ENCODE assay signal across 27 mouse cellular contexts in genomic region chr17:29319476-29319875, GRCm38 (mm10). TPM values are rescaled to one million over a fixed set of nuclear protein-coding genes. Genes with fewer than 3 reads are reported as not detected.
DNase-seq lines count a peak whose midpoint lies in the region; ATAC-seq and TF ChIP-seq lines count a peak whose summit lies in the region.
"Had no signal": no experiment of that assay in that cellular context is flagged by ENCODE, and none has a peak within 500 bp of the region (broad histone marks: within the 10 kb centered on the region; RNA-seq: fewer than 3 reads in every experiment).

No protein-coding gene starts in this region.

- ATAC-seq in heart, embryonic 12.5 days (ENCODE audit: insufficient number of reproducible peaks, low FRiP score), result no peak
- no peak for ATAC-seq in liver, embryonic 15.5 days (ENCODE audit: insufficient read depth)
- ATAC-seq in liver, embryonic 12.5 days, result no peak
- 0 out of 2 replicates have a peak, but pooled peaks have one; percentile 9 for ATAC-seq in G1E (ENCODE audit: extremely low read depth, insufficient number of reproducible peaks, low FRiP score, poor library complexity, severe bottlenecking)
- no peak for ATAC-seq in forebrain, embryonic 11.5 days (replicated peaks; ENCODE audit: low FRiP score)
- ATAC-seq: forebrain, postnatal 0 days; inflammation-experienced regulatory T-cells, adult 6 months had no signal

- peaks cover 15% of the 10 kb centered on the region for H3K4me1 ChIP-seq in heart, adult 2 months (ENCODE audit: control insufficient read depth, insufficient read depth, low read length)
- peaks cover 40% of the 10 kb centered on the region for H3K4me1 ChIP-seq in heart, embryonic 12.5 days (replicated peaks)
- peaks cover 31% of the 10 kb centered on the region for H3K4me1 ChIP-seq in liver, embryonic 15.5 days (replicated peaks)
- peaks cover 33% of the 10 kb centered on the region for H3K4me1 ChIP-seq in liver, embryonic 12.5 days
- H3K4me1 ChIP-seq in G1E (ENCODE audit: insufficient read depth, low read depth, low read length), result peaks cover 80% of the 10 kb centered on the region
- peaks cover 18% of the 10 kb centered on the region for H3K4me1 ChIP-seq in brown adipose tissue, adult 24 weeks (ENCODE audit: control insufficient read depth, insufficient read depth, insufficient read length, low read length)
- H3K4me1 ChIP-seq in forebrain, embryonic 11.5 days (replicated peaks; ENCODE audit: control insufficient read depth, insufficient read depth, low read length), result no peaks in the 10 kb centered on the region

- H3K9me3 ChIP-seq in heart, embryonic 12.5 days (replicated peaks), result no peaks in the 10 kb centered on the region
- H3K9me3 ChIP-seq in liver, embryonic 15.5 days (replicated peaks), result no peaks in the 10 kb centered on the region
- no peaks in the 10 kb centered on the region for H3K9me3 ChIP-seq in liver, embryonic 12.5 days (replicated peaks)
- peaks cover 2% of the 10 kb centered on the region; the same call in 1 of the 2 replicates for H3K9me3 ChIP-seq in G1E (replicated peaks)
- H3K9me3 ChIP-seq in forebrain, embryonic 11.5 days (ENCODE audit: control insufficient read depth, low read length), result no peaks in the 10 kb centered on the region
- H3K9me3 ChIP-seq: forebrain, embryonic 12.5 days; kidney, embryonic 15.5 days; limb, embryonic 13.5 days had no signal

- intact Hi-C loops in heart, adult 2 months (cut with DNase I), result loop anchor here (5.0 kb wide), 1 partner anchor 42 kb away; no protein-coding TSS in a partner anchor

- H3K4me2 ChIP-seq in heart, embryonic 12.5 days, result no peak overlapping the region
- H3K4me2 ChIP-seq in liver, embryonic 15.5 days, result 0 out of 2 replicates have a peak overlapping the region, but pooled peaks have one; percentile 8
- no peak overlapping the region for H3K4me2 ChIP-seq in liver, embryonic 12.5 days
- H3K4me2 ChIP-seq in forebrain, embryonic 11.5 days (ENCODE audit: low read depth, low read length, severe bottlenecking), result no peak overlapping the region
- H3K4me2 ChIP-seq: forebrain, embryonic 12.5 days; hindbrain, embryonic 14.5 days; kidney, embryonic 15.5 days; limb, embryonic 13.5 days had no signal

- H3K79me2 ChIP-seq in heart, adult 2 months (replicated peaks; ENCODE audit: control insufficient read depth, insufficient read depth, low read length), result no peaks in the 10 kb centered on the region

- H3K4me3 ChIP-seq in heart, adult 2 months, result peak overlapping the region; percentile 26
- no peak overlapping the region for H3K4me3 ChIP-seq in heart, embryonic 12.5 days
- H3K4me3 ChIP-seq in liver, embryonic 15.5 days (replicated peaks), result peak overlapping the region; percentile 25
- H3K4me3 ChIP-seq in liver, embryonic 12.5 days, result no peak overlapping the region
- peak overlapping the region; percentile 71 for H3K4me3 ChIP-seq in G1E (ENCODE audit: low read depth, low read length)
- peak overlapping the region; percentile 25; the same call in 1 of the 2 replicates for H3K4me3 ChIP-seq in brown adipose tissue, adult 24 weeks (ENCODE audit: insufficient read depth, low read depth, low read length)
- H3K4me3 ChIP-seq in forebrain, embryonic 11.5 days (ENCODE audit: low read depth, low read length), result no peak overlapping the region
- H3K4me3 ChIP-seq: erythroblast, embryonic 14.5 days; forebrain, embryonic 12.5 days; kidney, embryonic 15.5 days; layer of hippocampus, adult 2 months; limb, embryonic 13.5 days had no signal

- H3K27ac ChIP-seq in heart, adult 2 months, result peak overlapping the region; percentile 64
- H3K27ac ChIP-seq in heart, embryonic 12.5 days (ENCODE audit: poor library complexity, severe bottlenecking), result no peak overlapping the region
- H3K27ac ChIP-seq in liver, embryonic 15.5 days (replicated peaks), result peak overlapping the region; percentile 46
- H3K27ac ChIP-seq in liver, embryonic 12.5 days, result no peak overlapping the region
- no peak overlapping the region for H3K27ac ChIP-seq in brown adipose tissue, adult 24 weeks (replicated peaks; ENCODE audit: low read depth, low read length)
- H3K27ac ChIP-seq in forebrain, embryonic 11.5 days (ENCODE audit: low read depth, low read length), result no peak overlapping the region
- H3K27ac ChIP-seq: forebrain, embryonic 12.5 days; hindbrain, embryonic 14.5 days; kidney, embryonic 15.5 days; layer of hippocampus, adult 2 months; limb, embryonic 13.5 days; liver, embryonic 14.5 days had no signal

- WGBS in heart, adult 2 months, result 58% methylated on average over 7 of the region's 7 CpGs
- 75% methylated on average over 7 of the region's 7 CpGs for WGBS in heart, embryonic 12.5 days
- WGBS in liver, embryonic 15.5 days (ENCODE audit: insufficient replicate concordance), result 49% methylated on average over 7 of the region's 7 CpGs
- 59% methylated on average over 7 of the region's 7 CpGs for WGBS in liver, embryonic 12.5 days (ENCODE audit: insufficient replicate concordance)
- WGBS in forebrain, embryonic 11.5 days, result 85% methylated on average over 7 of the region's 7 CpGs

- no peak for TF ChIP-seq POLR2A in heart, adult 2 months (IDR thresholded peaks at IDR 0.05; ENCODE audit: insufficient read depth, low read depth, low read length)

- TF ChIP-seq CTCF in heart, adult 2 months (IDR thresholded peaks at IDR 0.05), result no peak
- no peak for TF ChIP-seq CTCF in G1E (IDR thresholded peaks at IDR 0.05; ENCODE audit: low read depth, low read length)

- H3K9ac ChIP-seq in heart, adult 2 months (ENCODE audit: low read depth, low read length), result peak overlapping the region; percentile 67
- H3K9ac ChIP-seq in heart, embryonic 12.5 days, result no peak overlapping the region
- no peak overlapping the region for H3K9ac ChIP-seq in liver, embryonic 15.5 days
- H3K9ac ChIP-seq in liver, embryonic 12.5 days, result no peak overlapping the region
- no peak overlapping the region for H3K9ac ChIP-seq in forebrain, embryonic 11.5 days (ENCODE audit: low read length)
- H3K9ac ChIP-seq: forebrain, embryonic 12.5 days; forebrain, postnatal 0 days; hindbrain, embryonic 14.5 days; kidney, embryonic 15.5 days; liver, embryonic 14.5 days had no signal

- no peak for TF ChIP-seq EP300 in heart, adult 2 months (IDR thresholded peaks at IDR 0.05; ENCODE audit: insufficient read depth, low read depth, low read length)

- no peaks in the 10 kb centered on the region for H3K27me3 ChIP-seq in heart, adult 2 months (ENCODE audit: control insufficient read depth, insufficient read depth, low read length)
- peaks cover 30% of the 10 kb centered on the region for H3K27me3 ChIP-seq in heart, embryonic 12.5 days (replicated peaks)
- H3K27me3 ChIP-seq in liver, embryonic 15.5 days, result peaks cover 43% of the 10 kb centered on the region
- peaks cover 58% of the 10 kb centered on the region for H3K27me3 ChIP-seq in liver, embryonic 12.5 days (replicated peaks)
- peaks cover 21% of the 10 kb centered on the region; the same call in 1 of the 2 replicates for H3K27me3 ChIP-seq in G1E (ENCODE audit: insufficient read depth, low read length)
- peaks cover 24% of the 10 kb centered on the region for H3K27me3 ChIP-seq in forebrain, embryonic 11.5 days (ENCODE audit: control insufficient read depth, insufficient read depth, low read length)

- no peaks in the 10 kb centered on the region for H3K36me3 ChIP-seq in heart, adult 2 months (ENCODE audit: control insufficient read depth, insufficient read depth, low read length)
- no peaks in the 10 kb centered on the region for H3K36me3 ChIP-seq in heart, embryonic 12.5 days
- H3K36me3 ChIP-seq in liver, embryonic 15.5 days (replicated peaks), result no peaks in the 10 kb centered on the region
- no peaks in the 10 kb centered on the region for H3K36me3 ChIP-seq in liver, embryonic 12.5 days
- H3K36me3 ChIP-seq in G1E (replicated peaks), result peaks cover 10% of the 10 kb centered on the region
- H3K36me3 ChIP-seq in forebrain, embryonic 11.5 days (ENCODE audit: control insufficient read depth, insufficient read depth, low read length), result no peaks in the 10 kb centered on the region
- H3K36me3 ChIP-seq: forebrain, embryonic 12.5 days; kidney, embryonic 15.5 days; limb, embryonic 13.5 days had no signal

- no peak for DNase-seq in heart, adult 2 months
- DNase-seq in G1E (ENCODE audit: low spot score), result peak; percentile 45
- DNase-seq in cerebellum, postnatal 14 days, result no peak
- no peak for DNase-seq in forebrain, embryonic 11.5 days (ENCODE audit: low spot score)
- DNase-seq: adrenal gland, postnatal 10 days; cerebellum, adult 11-12 months; cerebellum, adult 9-11 months; forebrain, postnatal 0 days; gastrocnemius, postnatal 10 days; heart, postnatal 4 days; kidney, adult 11 months; kidney, postnatal 36 days; lung, postnatal 4 days; thymus, adult 2 months; thymus, postnatal 4 days had no signal

RNA-seq across cellular contexts. Expression of gene Pi16, which starts 2.0 kb away (rescaled TPM):
- total RNA-seq in heart, adult 2 months (2021), result 10 to 100 TPM; 24.1 to 40.7 TPM
- polyA plus RNA-seq in heart, adult 2 months (2012; rRNA removed), result 63.1 and 73.5 TPM in 2 replicates
- polyA plus RNA-seq in heart, embryonic 12.5 days (2016; fragmentation: Nextera tagmentation; extraction: Ambion mirVana), result 4.0 and 4.5 TPM in 2 replicates
- polyA plus RNA-seq in liver, embryonic 15.5 days (2015; fragmentation: Nextera tagmentation; extraction: Ambion mirVana), result 1.9 and 2.4 TPM in 2 replicates
- 0.37 and 0.59 TPM in 2 replicates for polyA plus RNA-seq in liver, embryonic 12.5 days (2016; fragmentation: Nextera tagmentation; extraction: Ambion mirVana)
- total RNA-seq in G1E (2014; fragmentation: Nextera tagmentation), result 1.7 and 2.5 TPM in 2 replicates
- 5.5 and 5.8 TPM in 2 replicates for total RNA-seq in G1E (2017)
- 7.5 and 7.6 TPM in 2 replicates for polyA plus RNA-seq in G1E (2012)
- polyA plus RNA-seq in brown adipose tissue, adult 24 weeks (2012; ENCODE audit: insufficient read depth, insufficient read length, missing spikeins), result 32.6 and 73.5 TPM in 2 replicates
- 0.59 and 0.72 TPM in 2 replicates for polyA plus RNA-seq in forebrain, embryonic 11.5 days (2014; fragmentation: Nextera tagmentation; extraction: Ambion mirVana)

RNA-seq across cellular contexts. Expression of gene Mtch1, which starts 28.3 kb away (rescaled TPM):
- 100 to 1,000 TPM; 186 to 203 TPM for total RNA-seq in heart, adult 2 months (2021)
- polyA plus RNA-seq in heart, adult 2 months (2012; rRNA removed), result 234 and 293 TPM in 2 replicates
- 317 and 330 TPM in 2 replicates for polyA plus RNA-seq in heart, embryonic 12.5 days (2016; fragmentation: Nextera tagmentation; extraction: Ambion mirVana)
- polyA plus RNA-seq in liver, embryonic 15.5 days (2015; fragmentation: Nextera tagmentation; extraction: Ambion mirVana), result 59.4 and 74.4 TPM in 2 replicates
- polyA plus RNA-seq in liver, embryonic 12.5 days (2016; fragmentation: Nextera tagmentation; extraction: Ambion mirVana), result 107 and 109 TPM in 2 replicates
- total RNA-seq in G1E (2014; fragmentation: Nextera tagmentation) (82.9 and 101 TPM in 2 replicates), G1E (2017) (78.7 and 86.7 TPM in 2 replicates)
- 175 and 181 TPM in 2 replicates for polyA plus RNA-seq in G1E (2012)
- 261 and 305 TPM in 2 replicates for polyA plus RNA-seq in brown adipose tissue, adult 24 weeks (2012; ENCODE audit: insufficient read depth, insufficient read length, missing spikeins)
- polyA plus RNA-seq in forebrain, embryonic 11.5 days (2014; fragmentation: Nextera tagmentation; extraction: Ambion mirVana), result 332 and 420 TPM in 2 replicates

RNA-seq across cellular contexts. Expression of gene Fgd2, which starts 41.2 kb away (rescaled TPM):
- total RNA-seq in heart, adult 2 months (2021), result 1 to 10 TPM; 1.9 to 2.4 TPM
- polyA plus RNA-seq in heart, adult 2 months (2012; rRNA removed), result 5.9 and 9.2 TPM in 2 replicates
- polyA plus RNA-seq in heart, embryonic 12.5 days (2016; fragmentation: Nextera tagmentation; extraction: Ambion mirVana), result 2.0 and 2.1 TPM in 2 replicates
- 6.5 and 8.4 TPM in 2 replicates for polyA plus RNA-seq in liver, embryonic 15.5 days (2015; fragmentation: Nextera tagmentation; extraction: Ambion mirVana)
- polyA plus RNA-seq in liver, embryonic 12.5 days (2016; fragmentation: Nextera tagmentation; extraction: Ambion mirVana), result 5.1 and 5.9 TPM in 2 replicates
- total RNA-seq in G1E (2014; fragmentation: Nextera tagmentation) (not detected in 2 replicates), G1E (2017) (0.41 and 0.60 TPM in 2 replicates)
- 0.08 and 0.22 TPM in 2 replicates for polyA plus RNA-seq in G1E (2012)
- polyA plus RNA-seq in brown adipose tissue, adult 24 weeks (2012; ENCODE audit: insufficient read depth, insufficient read length, missing spikeins), result 2.1 and 3.4 TPM in 2 replicates
- polyA plus RNA-seq in forebrain, embryonic 11.5 days (2014; fragmentation: Nextera tagmentation; extraction: Ambion mirVana), result 2.4 TPM in 2 replicates

RNA-seq across cellular contexts. Expression of gene BC004004, which starts 50.9 kb away (rescaled TPM):
- 100 to 1,000 TPM; 264 to 318 TPM for total RNA-seq in heart, adult 2 months (2021)
- polyA plus RNA-seq in heart, adult 2 months (2012; rRNA removed), result 184 and 264 TPM in 2 replicates
- polyA plus RNA-seq in heart, embryonic 12.5 days (2016; fragmentation: Nextera tagmentation; extraction: Ambion mirVana), result 80.0 and 87.6 TPM in 2 replicates
- 62.7 and 69.9 TPM in 2 replicates for polyA plus RNA-seq in liver, embryonic 15.5 days (2015; fragmentation: Nextera tagmentation; extraction: Ambion mirVana)
- polyA plus RNA-seq in liver, embryonic 12.5 days (2016; fragmentation: Nextera tagmentation; extraction: Ambion mirVana), result 51.5 and 54.6 TPM in 2 replicates
- 68.0 and 85.4 TPM in 2 replicates for total RNA-seq in G1E (2014; fragmentation: Nextera tagmentation)
- total RNA-seq in G1E (2017), result 51.7 TPM in 2 replicates
- polyA plus RNA-seq in G1E (2012), result 16.0 and 19.8 TPM in 2 replicates
- 180 and 221 TPM in 2 replicates for polyA plus RNA-seq in brown adipose tissue, adult 24 weeks (2012; ENCODE audit: insufficient read depth, insufficient read length, missing spikeins)
- polyA plus RNA-seq in forebrain, embryonic 11.5 days (2014; fragmentation: Nextera tagmentation; extraction: Ambion mirVana), result 58.2 and 61.5 TPM in 2 replicates

RNA-seq across cellular contexts. Expression of gene Ppil1, which starts 55.5 kb away (rescaled TPM):
- 10 to 100 TPM; 28.4 to 31.1 TPM for total RNA-seq in heart, adult 2 months (2021)
- 33.2 and 41.7 TPM in 2 replicates for polyA plus RNA-seq in heart, adult 2 months (2012; rRNA removed)
- polyA plus RNA-seq in heart, embryonic 12.5 days (2016; fragmentation: Nextera tagmentation; extraction: Ambion mirVana), result 101 and 112 TPM in 2 replicates
- 86.2 and 92.9 TPM in 2 replicates for polyA plus RNA-seq in liver, embryonic 15.5 days (2015; fragmentation: Nextera tagmentation; extraction: Ambion mirVana)
- polyA plus RNA-seq in liver, embryonic 12.5 days (2016; fragmentation: Nextera tagmentation; extraction: Ambion mirVana), result 123 and 126 TPM in 2 replicates
- total RNA-seq in G1E (2014; fragmentation: Nextera tagmentation) (26.3 and 29.2 TPM in 2 replicates), G1E (2017) (79.4 and 80.9 TPM in 2 replicates)
- 59.1 and 91.6 TPM in 2 replicates for polyA plus RNA-seq in G1E (2012)
- 20.1 and 20.9 TPM in 2 replicates for polyA plus RNA-seq in brown adipose tissue, adult 24 weeks (2012; ENCODE audit: insufficient read depth, insufficient read length, missing spikeins)
- polyA plus RNA-seq in forebrain, embryonic 11.5 days (2014; fragmentation: Nextera tagmentation; extraction: Ambion mirVana), result 180 and 188 TPM in 2 replicates

Comparison
In these comparisons a context has a peak if more than half of its experiments do, and no peak if none do; other contexts are left out.
1. H3K27ac ChIP-seq: peak in heart, adult 2 months (single experiment) and liver, embryonic 15.5 days (single experiment); none in heart, embryonic 12.5 days (single experiment), liver, embryonic 12.5 days (single experiment), brown adipose tissue, adult 24 weeks (single experiment) and forebrain, embryonic 11.5 days (single experiment).
2. H3K4me3 ChIP-seq: peak in heart, adult 2 months (single experiment), liver, embryonic 15.5 days (single experiment), G1E (single experiment) and brown adipose tissue, adult 24 weeks (single experiment); none in heart, embryonic 12.5 days (single experiment), liver, embryonic 12.5 days (single experiment) and forebrain, embryonic 11.5 days (single experiment).